Mouse (Mus musculus): ENCODE measurements around the gene Ephb1. TPM values are rescaled to one million over a fixed set of nuclear protein-coding genes. Genes with fewer than 3 reads are reported as not detected.

Ephb1 gene
- polyA plus RNA-seq, 1 experiment = 2.5 TPM

- Histone ChIP-seq H3ac (ENCODE audit: control insufficient read depth, insufficient read length) (no peak overlapping the region), H3K4me2 (ENCODE audit: low read depth) (no peak overlapping the region), H3K36me3 (ENCODE audit: control insufficient read depth, insufficient read depth) (no peaks in the 10 kb centered on the region), H3K4me3 (no peak overlapping the region), H3K27me3 (ENCODE audit: control insufficient read depth, insufficient read depth, insufficient read length) (no peaks in the 10 kb centered on the region), H3K79me2 (ENCODE audit: control insufficient read depth, insufficient read depth) (no peaks in the 10 kb centered on the region)
- TF ChIP-seq MYOD1 (IDR thresholded peaks at IDR 0.05; ENCODE audit: control insufficient read depth in 1 of 3, insufficient read length in 2 of 3, low read depth in 2 of 3) (no peak), MAX (IDR thresholded peaks at IDR 0.05; ENCODE audit: low read depth) (no peak), POLR2A (IDR thresholded peaks at IDR 0.05; ENCODE audit: insufficient read length, low read depth) (no peak), CEBPB (IDR thresholded peaks at IDR 0.05; ENCODE audit: insufficient read depth, poor library complexity, severe bottlenecking) (no peak), REST (IDR thresholded peaks at IDR 0.05; ENCODE audit: insufficient read depth, insufficient read length) (no peak), SRF (IDR thresholded peaks at IDR 0.05; ENCODE audit: control insufficient read depth, insufficient read length, low read depth) (no peak), MYOG (IDR thresholded peaks at IDR 0.05; ENCODE audit: control insufficient read depth in 1 of 3, insufficient read depth in 1 of 3, insufficient read length in 2 of 3, low read depth in 2 of 3) (no peak), E2F4 (IDR thresholded peaks at IDR 0.05; ENCODE audit: insufficient read depth) (no peak), TCF12 (IDR thresholded peaks at IDR 0.05; ENCODE audit: insufficient read depth, poor library complexity, severe bottlenecking) (no peak), POLR2AphosphoS2 (IDR thresholded peaks at IDR 0.05; ENCODE audit: insufficient read length, low read depth) (no peak), TCF3 (IDR thresholded peaks at IDR 0.05; ENCODE audit: insufficient read length, low read depth) (no peak)
Measured at GRCm38 (mm10) chr9:102293605-102294004, 60.9 kb downstream of the Ephb1 start.

GRCm38 (mm10) chr9:102291230-102291629 is 63.3 kb downstream of the Ephb1 start:
- TF ChIP-seq MYOD1 (IDR thresholded peaks at IDR 0.05; ENCODE audit: control insufficient read depth in 1 of 3, insufficient read length in 2 of 3, low read depth in 2 of 3) (no peak), TCF3 (IDR thresholded peaks at IDR 0.05; ENCODE audit: insufficient read length, low read depth) (no peak), REST (IDR thresholded peaks at IDR 0.05; ENCODE audit: insufficient read depth, insufficient read length) (no peak), POLR2A (IDR thresholded peaks at IDR 0.05; ENCODE audit: insufficient read length, low read depth) (no peak), MYOG (IDR thresholded peaks at IDR 0.05; ENCODE audit: control insufficient read depth in 1 of 3, insufficient read depth in 1 of 3, insufficient read length in 2 of 3, low read depth in 2 of 3) (no peak), E2F4 (IDR thresholded peaks at IDR 0.05; ENCODE audit: insufficient read depth) (no peak), TCF12 (IDR thresholded peaks at IDR 0.05; ENCODE audit: insufficient read depth, poor library complexity, severe bottlenecking) (no peak), MAX (IDR thresholded peaks at IDR 0.05; ENCODE audit: low read depth) (no peak), SRF (IDR thresholded peaks at IDR 0.05; ENCODE audit: control insufficient read depth, insufficient read length, low read depth) (no peak), USF1 (IDR thresholded peaks at IDR 0.05; ENCODE audit: low read depth) (no peak), POLR2AphosphoS2 (IDR thresholded peaks at IDR 0.05; ENCODE audit: insufficient read length, low read depth) (no peak), CEBPB (IDR thresholded peaks at IDR 0.05; ENCODE audit: insufficient read depth, poor library complexity, severe bottlenecking) (no peak)
- H3K36me3 ChIP-seq (ENCODE audit: control insufficient read depth, insufficient read depth) = no peaks in the 10 kb centered on the region
- H3K27me3 ChIP-seq (ENCODE audit: control insufficient read depth, insufficient read depth, insufficient read length) = no peaks in the 10 kb centered on the region
- H3K79me2 ChIP-seq (ENCODE audit: control insufficient read depth, insufficient read depth) = no peaks in the 10 kb centered on the region
- no peak overlapping the region for H3K4me3 ChIP-seq
- H3ac ChIP-seq (ENCODE audit: control insufficient read depth, insufficient read length) = no peak overlapping the region
- no peak overlapping the region for H3K4me2 ChIP-seq (ENCODE audit: low read depth)

- no peak overlapping the region for H3K4me2 ChIP-seq (ENCODE audit: low read depth)
- no peaks in the 10 kb centered on the region for H3K79me2 ChIP-seq (ENCODE audit: control insufficient read depth, insufficient read depth)
- H3ac ChIP-seq (ENCODE audit: control insufficient read depth, insufficient read length) = no peak overlapping the region
- no peak overlapping the region for H3K4me3 ChIP-seq
- H3K36me3 ChIP-seq (ENCODE audit: control insufficient read depth, insufficient read depth) = no peaks in the 10 kb centered on the region
- no peaks in the 10 kb centered on the region for H3K27me3 ChIP-seq (ENCODE audit: control insufficient read depth, insufficient read depth, insufficient read length)
- TF ChIP-seq MYOD1 (IDR thresholded peaks at IDR 0.05; ENCODE audit: control insufficient read depth in 1 of 3, insufficient read length in 2 of 3, low read depth in 2 of 3) (no peak), TCF12 (IDR thresholded peaks at IDR 0.05; ENCODE audit: insufficient read depth, poor library complexity, severe bottlenecking) (no peak), REST (IDR thresholded peaks at IDR 0.05; ENCODE audit: insufficient read depth, insufficient read length) (no peak), POLR2AphosphoS2 (IDR thresholded peaks at IDR 0.05; ENCODE audit: insufficient read length, low read depth) (no peak), MYOG (IDR thresholded peaks at IDR 0.05; ENCODE audit: control insufficient read depth in 1 of 3, insufficient read depth in 1 of 3, insufficient read length in 2 of 3, low read depth in 2 of 3) (no peak), USF1 (IDR thresholded peaks at IDR 0.05; ENCODE audit: low read depth) (no peak), CEBPB (IDR thresholded peaks at IDR 0.05; ENCODE audit: insufficient read depth, poor library complexity, severe bottlenecking) (no peak), TCF3 (IDR thresholded peaks at IDR 0.05; ENCODE audit: insufficient read length, low read depth) (no peak), SRF (IDR thresholded peaks at IDR 0.05; ENCODE audit: control insufficient read depth, insufficient read length, low read depth) (no peak), POLR2A (IDR thresholded peaks at IDR 0.05; ENCODE audit: insufficient read length, low read depth) (no peak), E2F4 (IDR thresholded peaks at IDR 0.05; ENCODE audit: insufficient read depth) (no peak), MAX (IDR thresholded peaks at IDR 0.05; ENCODE audit: low read depth) (no peak)
Measured at GRCm38 (mm10) chr9:102288356-102288755, 66.1 kb downstream of the Ephb1 start.

GRCm38 (mm10) chr9:102275931-102276330 is 78.6 kb downstream of the Ephb1 start:
- Histone ChIP-seq H3K4me2 (ENCODE audit: low read depth) (no peak overlapping the region), H3K27me3 (ENCODE audit: control insufficient read depth, insufficient read depth, insufficient read length) (peaks cover 10% of the 10 kb centered on the region), H3K36me3 (ENCODE audit: control insufficient read depth, insufficient read depth) (no peaks in the 10 kb centered on the region), H3K79me2 (ENCODE audit: control insufficient read depth, insufficient read depth) (no peaks in the 10 kb centered on the region), H3ac (ENCODE audit: control insufficient read depth, insufficient read length) (no peak overlapping the region), H3K4me3 (no peak overlapping the region)
- TF ChIP-seq TCF12 (IDR thresholded peaks at IDR 0.05; ENCODE audit: insufficient read depth, poor library complexity, severe bottlenecking) (peak; percentile 7), E2F4 (IDR thresholded peaks at IDR 0.05; ENCODE audit: insufficient read depth) (no peak), POLR2A (IDR thresholded peaks at IDR 0.05; ENCODE audit: insufficient read length, low read depth) (no peak), MYOG (IDR thresholded peaks at IDR 0.05; ENCODE audit: control insufficient read depth in 1 of 3, insufficient read depth in 1 of 3, insufficient read length in 2 of 3, low read depth in 2 of 3) (peak in 2 of 3 experiments; percentile 62 to 81), TCF3 (IDR thresholded peaks at IDR 0.05; ENCODE audit: insufficient read length, low read depth) (peak; percentile 55), SRF (IDR thresholded peaks at IDR 0.05; ENCODE audit: control insufficient read depth, insufficient read length, low read depth) (no peak), MYOD1 (IDR thresholded peaks at IDR 0.05; ENCODE audit: control insufficient read depth in 1 of 3, insufficient read length in 2 of 3, low read depth in 2 of 3) (peak in 2 of 3 experiments; percentile 81 to 93)

All from myocyte (in vitro differentiated cells).